Mouse (Mus musculus): Measurements from ENCODE around the gene Lhfpl2.
A peak's percentile ranks its signal among the peaks of the same experiment; 100 is the strongest.

The Lhfpl2 gene

GRCm38 (mm10) chr13:94050036-94050435 lies 7.6 kb upstream of the Lhfpl2 start:
- Histone ChIP-seq H3K36me3 (ENCODE audit: insufficient read depth, low read length) (no peaks in the 10 kb centered on the region), H3K27me3 (ENCODE audit: insufficient read depth, low read length) (peaks cover 6% of the 10 kb centered on the region), H3K4me1 (replicated peaks; ENCODE audit: low read depth, low read length) (no peaks in the 10 kb centered on the region), H3K9me3 (ENCODE audit: low read length) (no peaks in the 10 kb centered on the region), H3K4me3 (replicated peaks; ENCODE audit: low read length) (no peak overlapping the region)
- TF ChIP-seq POU5F1 (IDR thresholded peaks at IDR 0.05; ENCODE audit: borderline replicate concordance, low read length), result no peak
- no peak for TF ChIP-seq NANOG (IDR thresholded peaks at IDR 0.05; ENCODE audit: borderline replicate concordance, low read length)
- no peak for TF ChIP-seq CTCF (conservative IDR thresholded peaks at IDR 0.05; ENCODE audit: low read length)

- Histone ChIP-seq H3K36me3 (ENCODE audit: insufficient read depth, low read length) (no peaks in the 10 kb centered on the region), H3K4me1 (replicated peaks; ENCODE audit: low read depth, low read length) (no peaks in the 10 kb centered on the region)
- no peak for TF ChIP-seq CTCF (conservative IDR thresholded peaks at IDR 0.05; ENCODE audit: low read length)
- no peak for TF ChIP-seq POU5F1 (IDR thresholded peaks at IDR 0.05; ENCODE audit: borderline replicate concordance, low read length)
- no peak for TF ChIP-seq NANOG (IDR thresholded peaks at IDR 0.05; ENCODE audit: borderline replicate concordance, low read length)
These were observed 6.8 kb upstream of the Lhfpl2 start for GRCm38 (mm10) chr13:94050782-94051181.

GRCm38 (mm10) chr13:94057036-94057562 lies 497 bp upstream of the Lhfpl2 start:
- Histone ChIP-seq H3K4me1 (replicated peaks; ENCODE audit: low read depth, low read length) (peaks cover 17% of the 10 kb centered on the region), H3K27me3 (ENCODE audit: insufficient read depth, low read length) (peaks cover 61% of the 10 kb centered on the region), H3K4me3 (replicated peaks; ENCODE audit: low read length) (peak overlapping the region; percentile 89), H3K36me3 (ENCODE audit: insufficient read depth, low read length) (no peaks in the 10 kb centered on the region), H3K9me3 (ENCODE audit: low read length) (no peaks in the 10 kb centered on the region)
- TF ChIP-seq NANOG (IDR thresholded peaks at IDR 0.05; ENCODE audit: borderline replicate concordance, low read length), result no peak
- no peak for TF ChIP-seq CTCF (conservative IDR thresholded peaks at IDR 0.05; ENCODE audit: low read length)
- TF ChIP-seq POU5F1 (IDR thresholded peaks at IDR 0.05; ENCODE audit: borderline replicate concordance, low read length), result no peak

More at GRCm38 (mm10) chr13:94050782-94051181, 6.8 kb upstream of the Lhfpl2 start:
- H3K4me3 ChIP-seq (replicated peaks; ENCODE audit: low read length), result no peak overlapping the region
- H3K27me3 ChIP-seq (ENCODE audit: insufficient read depth, low read length), result peaks cover 13% of the 10 kb centered on the region
- H3K9me3 ChIP-seq (ENCODE audit: low read length), result no peaks in the 10 kb centered on the region

GRCm38 (mm10) chr13:94058642-94059222 lies 1.1 kb downstream of the Lhfpl2 start:
- Histone ChIP-seq H3K4me1 (replicated peaks; ENCODE audit: low read depth, low read length) (peaks cover 29% of the 10 kb centered on the region), H3K36me3 (ENCODE audit: insufficient read depth, low read length) (no peaks in the 10 kb centered on the region), H3K9me3 (ENCODE audit: low read length) (no peaks in the 10 kb centered on the region), H3K4me3 (replicated peaks; ENCODE audit: low read length) (peak overlapping the region; percentile 89; the same call in 1 of the 2 replicates), H3K27me3 (ENCODE audit: insufficient read depth, low read length) (peaks cover 58% of the 10 kb centered on the region)
- TF ChIP-seq CTCF (conservative IDR thresholded peaks at IDR 0.05; ENCODE audit: low read length) (no peak), POU5F1 (IDR thresholded peaks at IDR 0.05; ENCODE audit: borderline replicate concordance, low read length) (no peak), NANOG (IDR thresholded peaks at IDR 0.05; ENCODE audit: borderline replicate concordance, low read length) (no peak)

- TF ChIP-seq NANOG (IDR thresholded peaks at IDR 0.05; ENCODE audit: borderline replicate concordance, low read length), result no peak
- no peak for TF ChIP-seq POU5F1 (IDR thresholded peaks at IDR 0.05; ENCODE audit: borderline replicate concordance, low read length)
- no peak for TF ChIP-seq CTCF (conservative IDR thresholded peaks at IDR 0.05; ENCODE audit: low read length)
- Histone ChIP-seq H3K9me3 (ENCODE audit: low read length) (no peaks in the 10 kb centered on the region), H3K4me3 (replicated peaks; ENCODE audit: low read length) (no peak overlapping the region), H3K4me1 (replicated peaks; ENCODE audit: low read depth, low read length) (peaks cover 33% of the 10 kb centered on the region), H3K27me3 (ENCODE audit: insufficient read depth, low read length) (peaks cover 59% of the 10 kb centered on the region), H3K36me3 (ENCODE audit: insufficient read depth, low read length) (no peaks in the 10 kb centered on the region)
These were observed 1.8 kb downstream of the Lhfpl2 start for GRCm38 (mm10) chr13:94059373-94059772.

GRCm38 (mm10) chr13:94059778-94060177 lies 2.2 kb downstream of the Lhfpl2 start:
- H3K9me3 ChIP-seq (ENCODE audit: low read length), result no peaks in the 10 kb centered on the region
- H3K36me3 ChIP-seq (ENCODE audit: insufficient read depth, low read length), result no peaks in the 10 kb centered on the region
- no peak overlapping the region for H3K4me3 ChIP-seq (replicated peaks; ENCODE audit: low read length)
- TF ChIP-seq CTCF (conservative IDR thresholded peaks at IDR 0.05; ENCODE audit: low read length) (peak; percentile 67), NANOG (IDR thresholded peaks at IDR 0.05; ENCODE audit: borderline replicate concordance, low read length) (no peak)
- H3K4me1 ChIP-seq (replicated peaks; ENCODE audit: low read depth, low read length), result peaks cover 37% of the 10 kb centered on the region
- H3K27me3 ChIP-seq (ENCODE audit: insufficient read depth, low read length), result peaks cover 63% of the 10 kb centered on the region

GRCm38 (mm10) chr13:94060461-94060860 lies 2.9 kb downstream of the Lhfpl2 start:
- no peak for TF ChIP-seq NANOG (IDR thresholded peaks at IDR 0.05; ENCODE audit: borderline replicate concordance, low read length)
- no peak for TF ChIP-seq POU5F1 (IDR thresholded peaks at IDR 0.05; ENCODE audit: borderline replicate concordance, low read length)
- TF ChIP-seq CTCF (conservative IDR thresholded peaks at IDR 0.05; ENCODE audit: low read length), result no peak
- Histone ChIP-seq H3K4me1 (replicated peaks; ENCODE audit: low read depth, low read length) (peaks cover 44% of the 10 kb centered on the region), H3K4me3 (replicated peaks; ENCODE audit: low read length) (no peak overlapping the region), H3K27me3 (ENCODE audit: insufficient read depth, low read length) (peaks cover 57% of the 10 kb centered on the region), H3K36me3 (ENCODE audit: insufficient read depth, low read length) (no peaks in the 10 kb centered on the region), H3K9me3 (ENCODE audit: low read length) (no peaks in the 10 kb centered on the region)

GRCm38 (mm10) chr13:94061256-94061877 lies 3.8 kb downstream of the Lhfpl2 start:
- Histone ChIP-seq H3K4me1 (replicated peaks; ENCODE audit: low read depth, low read length) (peaks cover 53% of the 10 kb centered on the region), H3K36me3 (ENCODE audit: insufficient read depth, low read length) (no peaks in the 10 kb centered on the region), H3K9me3 (ENCODE audit: low read length) (no peaks in the 10 kb centered on the region), H3K4me3 (replicated peaks; ENCODE audit: low read length) (no peak overlapping the region), H3K27me3 (ENCODE audit: insufficient read depth, low read length) (peaks cover 50% of the 10 kb centered on the region)
- TF ChIP-seq NANOG (IDR thresholded peaks at IDR 0.05; ENCODE audit: borderline replicate concordance, low read length) (no peak), POU5F1 (IDR thresholded peaks at IDR 0.05; ENCODE audit: borderline replicate concordance, low read length) (no peak), CTCF (conservative IDR thresholded peaks at IDR 0.05; ENCODE audit: low read length) (no peak)
